Comparison of ENCODE assay signal across 19 mouse cellular contexts in the genomic region with DNA sequence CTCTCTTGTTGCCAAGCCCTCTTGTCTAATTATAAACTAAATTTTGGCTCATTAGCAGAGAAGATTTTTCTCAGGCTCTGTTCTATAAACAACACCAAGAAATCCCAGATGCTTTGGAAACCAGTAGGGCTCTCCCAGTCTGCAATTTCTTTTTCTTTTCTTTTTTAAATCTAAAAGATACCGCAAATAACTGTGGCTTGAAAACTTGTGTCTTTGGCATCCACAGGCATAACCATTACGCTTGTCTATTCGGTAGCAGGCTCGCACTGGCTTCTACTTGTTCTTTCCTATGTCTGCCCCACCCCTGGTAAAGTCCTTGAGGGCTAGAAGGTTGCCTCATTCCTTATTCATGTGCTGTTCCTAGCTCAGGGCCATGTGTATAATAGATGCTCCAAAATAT. TPM values are rescaled to one million over a fixed set of nuclear protein-coding genes. Genes with fewer than 3 reads are reported as not detected.
DNase-seq lines count a peak whose midpoint lies in the region; ATAC-seq and TF ChIP-seq lines count a peak whose summit lies in the region.
"Had no signal": no experiment of that assay in that cellular context is flagged by ENCODE, and none has a peak within 500 bp of the region (broad histone marks: within the 10 kb centered on the region; RNA-seq: fewer than 3 reads in every experiment).

No protein-coding gene starts in this region.

- H3K4me1 ChIP-seq in embryonic facial prominence, embryonic 14.5 days (ENCODE audit: control insufficient read depth, insufficient read depth, low read length): no peaks in the 10 kb centered on the region
- H3K4me1 ChIP-seq in embryonic facial prominence, embryonic 10.5 days: no peaks in the 10 kb centered on the region
- H3K4me1 ChIP-seq in kidney, adult 2 months (ENCODE audit: control insufficient read depth, insufficient read depth, low read length): no peaks in the 10 kb centered on the region
- no peaks in the 10 kb centered on the region for H3K4me1 ChIP-seq in forebrain, postnatal 0 days (ENCODE audit: insufficient read depth)
- H3K4me1 ChIP-seq in midbrain, postnatal 0 days (ENCODE audit: insufficient read depth, low read length): no peaks in the 10 kb centered on the region
- H3K4me1 ChIP-seq: embryonic facial prominence, embryonic 13.5 days; limb, embryonic 10.5 days; midbrain, embryonic 12.5 days had no signal

- no peak overlapping the region for H3K4me2 ChIP-seq in embryonic facial prominence, embryonic 14.5 days (ENCODE audit: low read depth, low read length)
- H3K4me2 ChIP-seq in forebrain, postnatal 0 days (ENCODE audit: low read depth): no peak overlapping the region
- H3K4me2 ChIP-seq in midbrain, postnatal 0 days (ENCODE audit: low read depth, low read length, poor library complexity, severe bottlenecking): no peak overlapping the region
- H3K4me2 ChIP-seq: embryonic facial prominence, embryonic 13.5 days; heart, embryonic 11.5 days; hindbrain, embryonic 13.5 days; midbrain, embryonic 12.5 days; neural tube, embryonic 13.5 days had no signal

- no peaks in the 10 kb centered on the region for H3K27me3 ChIP-seq in embryonic facial prominence, embryonic 14.5 days (replicated peaks; ENCODE audit: control insufficient read depth, insufficient read depth, low read length)
- H3K27me3 ChIP-seq in embryonic facial prominence, embryonic 10.5 days (replicated peaks; ENCODE audit: low read depth, poor library complexity, severe bottlenecking): no peaks in the 10 kb centered on the region
- no peaks in the 10 kb centered on the region for H3K27me3 ChIP-seq in kidney, adult 2 months (replicated peaks; ENCODE audit: control insufficient read depth, insufficient read depth, low read length)
- H3K27me3 ChIP-seq in forebrain, postnatal 0 days (ENCODE audit: insufficient read depth, low read length): no peaks in the 10 kb centered on the region
- H3K27me3 ChIP-seq in midbrain, postnatal 0 days (ENCODE audit: insufficient read depth, low read length): no peaks in the 10 kb centered on the region
- H3K27me3 ChIP-seq: embryonic facial prominence, embryonic 13.5 days; hindbrain, embryonic 13.5 days; midbrain, embryonic 12.5 days; neural tube, embryonic 13.5 days had no signal

- WGBS in embryonic facial prominence, embryonic 14.5 days: 75% methylated on average over 4 of the region's 4 CpGs
- WGBS in embryonic facial prominence, embryonic 10.5 days: 92% methylated on average over 4 of the region's 4 CpGs
- 76% methylated on average over 4 of the region's 4 CpGs for WGBS in kidney, adult 2 months
- 53% methylated on average over 4 of the region's 4 CpGs for WGBS in forebrain, postnatal 0 days
- WGBS in midbrain, postnatal 0 days: 82% methylated on average over 4 of the region's 4 CpGs

- no peak overlapping the region for H3K9ac ChIP-seq in embryonic facial prominence, embryonic 14.5 days (ENCODE audit: low read depth, low read length)
- no peak overlapping the region for H3K9ac ChIP-seq in forebrain, postnatal 0 days
- no peak overlapping the region for H3K9ac ChIP-seq in midbrain, postnatal 0 days (replicated peaks; ENCODE audit: low read length, poor library complexity, severe bottlenecking)
- H3K9ac ChIP-seq: embryonic facial prominence, embryonic 13.5 days; hindbrain, embryonic 13.5 days; liver, postnatal 0 days; midbrain, embryonic 12.5 days; neural tube, embryonic 13.5 days had no signal

- no peak for TF ChIP-seq POLR2A in kidney, adult 2 months (IDR thresholded peaks at IDR 0.05; ENCODE audit: low read depth, low read length)

- no peaks in the 10 kb centered on the region; the same call in 1 of the 2 replicates for H3K9me3 ChIP-seq in embryonic facial prominence, embryonic 14.5 days (ENCODE audit: control insufficient read depth, low read length)
- no peaks in the 10 kb centered on the region for H3K9me3 ChIP-seq in embryonic facial prominence, embryonic 10.5 days
- H3K9me3 ChIP-seq in forebrain, postnatal 0 days (ENCODE audit: low read length): no peaks in the 10 kb centered on the region
- no peaks in the 10 kb centered on the region for H3K9me3 ChIP-seq in midbrain, postnatal 0 days (ENCODE audit: low read length)
- H3K9me3 ChIP-seq: embryonic facial prominence, embryonic 13.5 days; hindbrain, embryonic 13.5 days; limb, embryonic 10.5 days; midbrain, embryonic 12.5 days; neural tube, embryonic 13.5 days had no signal

- no peak for TF ChIP-seq CTCF in kidney, adult 2 months (conservative IDR thresholded peaks at IDR 0.05; ENCODE audit: insufficient read depth, insufficient read length, low read depth, low read length)
- TF ChIP-seq CTCF in forebrain, postnatal 0 days (IDR thresholded peaks at IDR 0.05; ENCODE audit: low read depth): no peak
- no peak for TF ChIP-seq CTCF in midbrain, postnatal 0 days (IDR thresholded peaks at IDR 0.05)

- H3K27ac ChIP-seq in embryonic facial prominence, embryonic 14.5 days (replicated peaks; ENCODE audit: low read depth, low read length): no peak overlapping the region
- H3K27ac ChIP-seq in embryonic facial prominence, embryonic 10.5 days (replicated peaks): no peak overlapping the region
- H3K27ac ChIP-seq in kidney, adult 2 months (ENCODE audit: insufficient read depth, low read depth, low read length): no peak overlapping the region
- H3K27ac ChIP-seq in forebrain, postnatal 0 days (ENCODE audit: low read depth, low read length): peak overlapping the region; percentile 80
- no peak overlapping the region for H3K27ac ChIP-seq in midbrain, postnatal 0 days (ENCODE audit: low read depth, low read length)
- H3K27ac ChIP-seq: embryonic facial prominence, embryonic 13.5 days; hindbrain, embryonic 13.5 days; limb, embryonic 10.5 days; midbrain, embryonic 12.5 days; neural tube, embryonic 13.5 days had no signal

- no peak for ATAC-seq in embryonic facial prominence, embryonic 14.5 days (ENCODE audit: low read depth)
- ATAC-seq in forebrain, postnatal 0 days: peak; percentile 86
- ATAC-seq in midbrain, postnatal 0 days (ENCODE audit: low FRiP score): no peak
- ATAC-seq: liver, postnatal 0 days had no signal

- no peak overlapping the region for H3K4me3 ChIP-seq in embryonic facial prominence, embryonic 14.5 days (ENCODE audit: low read depth, low read length)
- H3K4me3 ChIP-seq in embryonic facial prominence, embryonic 10.5 days: no peak overlapping the region
- H3K4me3 ChIP-seq in kidney, adult 2 months (ENCODE audit: insufficient read depth, low read depth, low read length): no peak overlapping the region
- no peak overlapping the region for H3K4me3 ChIP-seq in forebrain, postnatal 0 days (ENCODE audit: low read depth, low read length)
- no peak overlapping the region for H3K4me3 ChIP-seq in midbrain, postnatal 0 days (ENCODE audit: low read depth, low read length)
- H3K4me3 ChIP-seq: embryonic facial prominence, embryonic 13.5 days; hindbrain, embryonic 13.5 days; limb, embryonic 10.5 days; midbrain, embryonic 12.5 days; neural tube, embryonic 13.5 days had no signal

- peak; percentile 19 for DNase-seq in embryonic facial prominence, embryonic 14.5 days (ENCODE audit: low spot score)
- no peak for DNase-seq in embryonic facial prominence, embryonic 10.5 days (ENCODE audit: low spot score)
- peak; percentile 9 for DNase-seq in kidney, adult 2 months
- no peak for DNase-seq in kidney, postnatal 36 days
- DNase-seq in NIH3T3 (ENCODE audit: low read depth): peak; percentile 27
- peak; percentile 48 for DNase-seq in forebrain, postnatal 0 days
- DNase-seq in midbrain, postnatal 0 days (ENCODE audit: low spot score): no peak
- DNase-seq in right cerebral cortex, postnatal 25 days: no peak
- DNase-seq: cerebellum, adult 11 months; cerebellum, postnatal 10 days; liver, postnatal 0 days; lung, postnatal 10 days had no signal

- no peaks in the 10 kb centered on the region for H3K36me3 ChIP-seq in embryonic facial prominence, embryonic 14.5 days (ENCODE audit: control insufficient read depth, insufficient read depth, low read length)
- no peaks in the 10 kb centered on the region for H3K36me3 ChIP-seq in embryonic facial prominence, embryonic 10.5 days (replicated peaks)
- H3K36me3 ChIP-seq in kidney, adult 2 months (ENCODE audit: control insufficient read depth, insufficient read depth, low read length): no peaks in the 10 kb centered on the region
- no peaks in the 10 kb centered on the region for H3K36me3 ChIP-seq in forebrain, postnatal 0 days (ENCODE audit: insufficient read depth)
- no peaks in the 10 kb centered on the region for H3K36me3 ChIP-seq in midbrain, postnatal 0 days (ENCODE audit: insufficient read depth, low read length)
- H3K36me3 ChIP-seq: embryonic facial prominence, embryonic 13.5 days; hindbrain, embryonic 13.5 days; limb, embryonic 10.5 days; midbrain, embryonic 12.5 days; neural tube, embryonic 13.5 days had no signal

RNA-seq across cellular contexts. Expression of a gene that starts 18.3 kb away (rescaled TPM):
- polyA plus RNA-seq in embryonic facial prominence, embryonic 14.5 days (2014; fragmentation: Nextera tagmentation; extraction: Ambion mirVana): not detected in 2 replicates
- not detected in 2 replicates for polyA plus RNA-seq in embryonic facial prominence, embryonic 10.5 days (2016; fragmentation: Nextera tagmentation; extraction: Ambion mirVana)
- polyA plus RNA-seq in kidney, adult 2 months (2012; rRNA removed): 49.6 and 59.2 TPM in 2 replicates
- 0.08 TPM in 1 of 2 replicates, not detected in the other for total RNA-seq in forebrain, postnatal 0 days (2014; rRNA removed)
- polyA plus RNA-seq in forebrain, postnatal 0 days (2015; fragmentation: Nextera tagmentation; extraction: Ambion mirVana): 0.11 TPM in 1 of 2 replicates, not detected in the other
- not detected in 2 replicates for total RNA-seq in midbrain, postnatal 0 days (2014; rRNA removed)
- polyA plus RNA-seq in midbrain, postnatal 0 days (2015; fragmentation: Nextera tagmentation; extraction: Ambion mirVana): not detected in 2 replicates
- total RNA-seq: megakaryocyte progenitor cell, adult 5-6 weeks had no signal
- polyA plus RNA-seq: embryonic facial prominence, embryonic 13.5 days; hindbrain, embryonic 13.5 days; limb, embryonic 10.5 days; midbrain, embryonic 12.5 days; neural tube, embryonic 13.5 days had no signal

Comparison
In these comparisons a context has a peak if more than half of its experiments do, and no peak if none do; other contexts are left out.
1. DNase-seq: peak in embryonic facial prominence, embryonic 14.5 days (single experiment), kidney, adult 2 months (single experiment), NIH3T3 (single experiment) and forebrain, postnatal 0 days (single experiment); none in embryonic facial prominence, embryonic 10.5 days (single experiment), kidney, postnatal 36 days (0 of 2), midbrain, postnatal 0 days (single experiment) and right cerebral cortex, postnatal 25 days (single experiment).
2. RNA of a gene that starts 18.3 kb away (polyA plus RNA-seq): 49.6 to 59.2 TPM in kidney, adult 2 months; not detected in midbrain, postnatal 0 days, 0.11 TPM in forebrain, postnatal 0 days, not detected in embryonic facial prominence, embryonic 14.5 days and not detected in embryonic facial prominence, embryonic 10.5 days; every median in the first group is over 10 times any median in the second.